Mouse (Mus musculus) urinary bladder, postnatal 36 days (tissue): ENCODE measurements around the gene Gm10306.

Experiments used
- DNase-seq, 2 experiments: peaks; one replicate each; pipeline ENCODE4 v3.0.0; 2022; ENCODE audit warnings: low spot score in 2 of 2, mixed read lengths in 1 of 2

The Gm10306 gene

GRCm38 (mm10) chr4:94556265-94557054 is at the start of gene Gm10306, which contains the start of gene Caap1:
Gene Gm10306, plus strand, starts transcription at chr4:94556546.
Gene Caap1, minus strand, starts transcription at chr4:94556796.
- peak; percentile 89 to 93 for DNase-seq

- DNase-seq: no peak
Measured at GRCm38 (mm10) chr4:94515366-94515765, 41.0 kb upstream of the Gm10306 start.

GRCm38 (mm10) chr4:94517631-94518030 is 38.7 kb upstream of the Gm10306 start:
- peak in 1 of 2 experiments; percentile 16 for DNase-seq

- no peak for DNase-seq
Measured at GRCm38 (mm10) chr4:94523321-94523720, 33.0 kb upstream of the Gm10306 start.

GRCm38 (mm10) chr4:94529448-94529847 is 26.9 kb upstream of the Gm10306 start:
- no peak for DNase-seq

- DNase-seq: no peak
Measured at GRCm38 (mm10) chr4:94533205-94533604, 23.1 kb upstream of the Gm10306 start.

- no peak for DNase-seq
Measured at GRCm38 (mm10) chr4:94543041-94543440, 13.3 kb upstream of the Gm10306 start.

- no peak for DNase-seq
Measured at GRCm38 (mm10) chr4:94544321-94544720, 12.0 kb upstream of the Gm10306 start.

GRCm38 (mm10) chr4:94554955-94555494 is 1.3 kb upstream of the Gm10306 start:
- no peak for DNase-seq

GRCm38 (mm10) chr4:94557145-94557544 is 799 bp downstream of the Gm10306 start:
- no peak for DNase-seq

GRCm38 (mm10) chr4:94559266-94559665 is 2.9 kb downstream of the Gm10306 start:
- DNase-seq: no peak

GRCm38 (mm10) chr4:94560316-94560715 is 4.0 kb downstream of the Gm10306 start:
- DNase-seq: no peak

GRCm38 (mm10) chr4:94561954-94562648 is 5.8 kb downstream of the Gm10306 start:
- DNase-seq: no peak

- DNase-seq: no peak
Measured at GRCm38 (mm10) chr4:94564297-94564696, 8.0 kb downstream of the Gm10306 start.

GRCm38 (mm10) chr4:94572677-94573076 is 16.3 kb downstream of the Gm10306 start:
- DNase-seq: no peak

- no peak for DNase-seq
Measured at GRCm38 (mm10) chr4:94591765-94592381, 35.5 kb downstream of the Gm10306 start.

- no peak for DNase-seq
Measured at GRCm38 (mm10) chr4:94592709-94593108, 36.4 kb downstream of the Gm10306 start.

GRCm38 (mm10) chr4:94601395-94601794 is 45.0 kb downstream of the Gm10306 start:
- no peak for DNase-seq

- peak; percentile 27 to 35 for DNase-seq
Measured at GRCm38 (mm10) chr4:94602496-94603030, 46.2 kb downstream of the Gm10306 start.

GRCm38 (mm10) chr4:94603031-94603629 is 46.8 kb downstream of the Gm10306 start, which contains the start of gene Plaa:
Gene Plaa, minus strand, starts transcription at chr4:94603244.
- DNase-seq: peak; percentile 88 to 89

GRCm38 (mm10) chr4:94604452-94605019 is 48.2 kb downstream of the Gm10306 start:
- DNase-seq: no peak
